Mouse (Mus musculus): ENCODE data around the gene Gtf3a. TPM values are rescaled to one million over a fixed set of nuclear protein-coding genes. Genes with fewer than 3 reads are reported as not detected.
"Not testable (repeated sequence)": the region's sequence is repeated elsewhere in the genome, so short reads cannot be mapped to it uniquely, and the experiment has no call there.

The Gtf3a gene
- polyA plus RNA-seq, 1 experiment: 40.5 TPM

GRCm38 (mm10) chr5:146916273-146916672 is 32.2 kb upstream of the Gtf3a start:
- H3K27ac ChIP-seq (ENCODE audit: insufficient read depth, low read length): no peak overlapping the region
- TF ChIP-seq CTCF (IDR thresholded peaks at IDR 0.05; ENCODE audit: borderline replicate concordance, insufficient read depth, low read length) (no peak), POLR2A (IDR thresholded peaks at IDR 0.05; ENCODE audit: low read depth, low read length) (no peak)
- no peaks in the 10 kb centered on the region; the same call in 1 of the 2 replicates for H3K4me1 ChIP-seq (ENCODE audit: control insufficient read depth, insufficient read depth, low read length)
- no peak overlapping the region for H3K4me3 ChIP-seq (ENCODE audit: insufficient read depth, low read length)

GRCm38 (mm10) chr5:146916806-146917205 is 31.7 kb upstream of the Gtf3a start:
- no peak overlapping the region for H3K4me3 ChIP-seq (ENCODE audit: insufficient read depth, low read length)
- H3K4me1 ChIP-seq (ENCODE audit: control insufficient read depth, insufficient read depth, low read length): no peaks in the 10 kb centered on the region; the same call in 1 of the 2 replicates
- TF ChIP-seq POLR2A (IDR thresholded peaks at IDR 0.05; ENCODE audit: low read depth, low read length) (no peak), CTCF (IDR thresholded peaks at IDR 0.05; ENCODE audit: borderline replicate concordance, insufficient read depth, low read length) (no peak)
- no peak overlapping the region for H3K27ac ChIP-seq (ENCODE audit: insufficient read depth, low read length)

- H3K27ac ChIP-seq (ENCODE audit: insufficient read depth, low read length); H3K4me1 ChIP-seq (ENCODE audit: control insufficient read depth, insufficient read depth, low read length); H3K4me3 ChIP-seq (ENCODE audit: insufficient read depth, low read length): not testable (repeated sequence)
Observed at GRCm38 (mm10) chr5:146917357-146917756, 31.1 kb upstream of the Gtf3a start.

DNA sequence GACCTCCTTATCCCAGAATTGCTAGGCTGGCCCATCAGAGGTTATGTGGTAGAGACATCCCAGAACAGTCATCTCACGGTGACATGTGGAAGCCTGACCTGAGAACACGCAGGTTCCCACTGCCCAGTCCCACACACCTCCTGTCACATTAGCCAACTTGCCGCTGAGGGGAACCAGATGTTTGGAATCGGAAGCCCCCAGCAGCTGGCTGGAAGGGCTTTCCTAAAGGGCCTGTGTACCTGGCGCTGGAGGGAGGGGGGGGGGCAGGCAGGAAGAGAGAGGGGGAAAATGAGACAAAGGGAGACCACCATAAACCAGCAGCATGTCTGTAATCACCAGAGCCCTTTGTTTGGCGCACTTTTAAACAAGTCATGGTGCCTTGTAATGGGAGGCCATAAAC is 28.6 kb upstream of the Gtf3a start:
- peaks cover 2% of the 10 kb centered on the region; the same call in 1 of the 2 replicates for H3K4me1 ChIP-seq (ENCODE audit: control insufficient read depth, insufficient read depth, low read length)
- TF ChIP-seq CTCF (IDR thresholded peaks at IDR 0.05; ENCODE audit: borderline replicate concordance, insufficient read depth, low read length) (no peak), POLR2A (IDR thresholded peaks at IDR 0.05; ENCODE audit: low read depth, low read length) (no peak)
- no peak overlapping the region for H3K27ac ChIP-seq (ENCODE audit: insufficient read depth, low read length)
- H3K4me3 ChIP-seq (ENCODE audit: insufficient read depth, low read length): no peak overlapping the region

GRCm38 (mm10) chr5:146920314-146921161 is 27.9 kb upstream of the Gtf3a start:
- H3K4me1 ChIP-seq (ENCODE audit: control insufficient read depth, insufficient read depth, low read length): peaks cover 2% of the 10 kb centered on the region; the same call in 1 of the 2 replicates
- TF ChIP-seq POLR2A (IDR thresholded peaks at IDR 0.05; ENCODE audit: low read depth, low read length): no peak
- no peak for TF ChIP-seq CTCF (IDR thresholded peaks at IDR 0.05; ENCODE audit: borderline replicate concordance, insufficient read depth, low read length)
- H3K4me3 ChIP-seq (ENCODE audit: insufficient read depth, low read length): no peak overlapping the region
- H3K27ac ChIP-seq (ENCODE audit: insufficient read depth, low read length): no peak overlapping the region

GRCm38 (mm10) chr5:146921224-146921623 is 27.2 kb upstream of the Gtf3a start:
- H3K4me1 ChIP-seq (ENCODE audit: control insufficient read depth, insufficient read depth, low read length): peaks cover 2% of the 10 kb centered on the region; the same call in 1 of the 2 replicates
- no peak overlapping the region for H3K4me3 ChIP-seq (ENCODE audit: insufficient read depth, low read length)
- TF ChIP-seq CTCF (IDR thresholded peaks at IDR 0.05; ENCODE audit: borderline replicate concordance, insufficient read depth, low read length) (no peak), POLR2A (IDR thresholded peaks at IDR 0.05; ENCODE audit: low read depth, low read length) (no peak)
- H3K27ac ChIP-seq (ENCODE audit: insufficient read depth, low read length): no peak overlapping the region

- Histone ChIP-seq H3K27ac (ENCODE audit: insufficient read depth, low read length) (no peak overlapping the region), H3K4me3 (ENCODE audit: insufficient read depth, low read length) (no peak overlapping the region), H3K4me1 (ENCODE audit: control insufficient read depth, insufficient read depth, low read length) (0 out of 2 replicates have a peak, but pooled peaks cover 2% of the 10 kb centered on the region)
- no peak for TF ChIP-seq CTCF (IDR thresholded peaks at IDR 0.05; ENCODE audit: borderline replicate concordance, insufficient read depth, low read length)
- no peak for TF ChIP-seq POLR2A (IDR thresholded peaks at IDR 0.05; ENCODE audit: low read depth, low read length)
Observed at GRCm38 (mm10) chr5:146923547-146923946, 24.9 kb upstream of the Gtf3a start.

- no peak for TF ChIP-seq POLR2A (IDR thresholded peaks at IDR 0.05; ENCODE audit: low read depth, low read length)
- no peak for TF ChIP-seq CTCF (IDR thresholded peaks at IDR 0.05; ENCODE audit: borderline replicate concordance, insufficient read depth, low read length)
- Histone ChIP-seq H3K4me3 (ENCODE audit: insufficient read depth, low read length) (no peak overlapping the region), H3K4me1 (ENCODE audit: control insufficient read depth, insufficient read depth, low read length) (0 out of 2 replicates have a peak, but pooled peaks cover 2% of the 10 kb centered on the region), H3K27ac (ENCODE audit: insufficient read depth, low read length) (no peak overlapping the region)
Observed at GRCm38 (mm10) chr5:146926673-146927072, 21.8 kb upstream of the Gtf3a start.

GRCm38 (mm10) chr5:146931422-146931821 is 17.0 kb upstream of the Gtf3a start:
- no peak overlapping the region for H3K4me3 ChIP-seq (ENCODE audit: insufficient read depth, low read length)
- TF ChIP-seq POLR2A (IDR thresholded peaks at IDR 0.05; ENCODE audit: low read depth, low read length) (no peak), CTCF (IDR thresholded peaks at IDR 0.05; ENCODE audit: borderline replicate concordance, insufficient read depth, low read length) (no peak)
- no peaks in the 10 kb centered on the region for H3K4me1 ChIP-seq (ENCODE audit: control insufficient read depth, insufficient read depth, low read length)
- H3K27ac ChIP-seq (ENCODE audit: insufficient read depth, low read length): no peak overlapping the region

GRCm38 (mm10) chr5:146931904-146932553 is 16.4 kb upstream of the Gtf3a start:
- no peaks in the 10 kb centered on the region for H3K4me1 ChIP-seq (ENCODE audit: control insufficient read depth, insufficient read depth, low read length)
- H3K4me3 ChIP-seq (ENCODE audit: insufficient read depth, low read length): no peak overlapping the region
- no peak overlapping the region for H3K27ac ChIP-seq (ENCODE audit: insufficient read depth, low read length)
- TF ChIP-seq POLR2A (IDR thresholded peaks at IDR 0.05; ENCODE audit: low read depth, low read length): no peak
- TF ChIP-seq CTCF (IDR thresholded peaks at IDR 0.05; ENCODE audit: borderline replicate concordance, insufficient read depth, low read length): no peak

Measured in embryonic fibroblast, embryonic 13.5 days (primary cell).